Mouse (Mus musculus): ENCODE results near the gene Zfp248. TPM values are rescaled to one million over a fixed set of nuclear protein-coding genes. Genes with fewer than 3 reads are reported as not detected.

Zfp248 gene
- total and polyA plus RNA-seq, 3 experiments, result 2.8 to 3.0 TPM; not detected in 1

- Histone ChIP-seq H3K27me3 (ENCODE audit: control insufficient read depth in 1 of 2, insufficient read depth in 2 of 2, low read length in 2 of 2) (no peaks in the 10 kb centered on the region), H3K9ac (ENCODE audit: control insufficient read depth, low read depth, low read length, poor library complexity, severe bottlenecking) (no peak overlapping the region), H3K4me1 (ENCODE audit: control insufficient read depth in 1 of 2, insufficient read depth in 2 of 2, low read length in 2 of 2) (peaks cover 0 to 16% of the 10 kb centered on the region in 2 experiments; a peak in 3 of 4 replicates), H3K36me3 (ENCODE audit: control insufficient read depth in 1 of 2, insufficient read depth in 2 of 2, low read length in 2 of 2) (peaks cover 7 to 15% of the 10 kb centered on the region in 2 experiments; a peak in 3 of 4 replicates), H3K79me2 (ENCODE audit: control insufficient read depth, insufficient read depth, low read length, poor library complexity) (no peaks in the 10 kb centered on the region), H3K9me3 (replicated peaks; ENCODE audit: insufficient read depth, low read length) (no peaks in the 10 kb centered on the region), H3K4me3 (ENCODE audit: control insufficient read depth in 1 of 2, insufficient read depth in 1 of 2, low read depth in 2 of 2, low read length in 2 of 2) (no peak overlapping the region), H3K27ac (ENCODE audit: control insufficient read depth, low read depth, low read length) (peak overlapping the region; percentile 75)
- TF ChIP-seq MXI1 (IDR thresholded peaks at IDR 0.05; ENCODE audit: low read depth, low read length) (no peak), EP300 (IDR thresholded peaks at IDR 0.05; ENCODE audit: low read depth in 1 of 2, low read length in 2 of 2) (peak; percentile 75 to 81), SIN3A (IDR thresholded peaks at IDR 0.05; ENCODE audit: low read length) (no peak), ETS1 (IDR thresholded peaks at IDR 0.05; ENCODE audit: low read depth, low read length) (peak; percentile 42; the same call in 1 of the 2 replicates), GATA1 (IDR thresholded peaks at IDR 0.05; ENCODE audit: low read depth, low read length) (peak; percentile 85), MEF2A (IDR thresholded peaks at IDR 0.05; ENCODE audit: extremely low read depth, insufficient replicate concordance, low read depth, low read length, poor library complexity, severe bottlenecking) (no peak), POLR2AphosphoS2 (IDR thresholded peaks at IDR 0.05; ENCODE audit: low read length) (0 out of 2 replicates have a peak, but pooled peaks have one; percentile 2), TCF12 (IDR thresholded peaks at IDR 0.05; ENCODE audit: low read depth, low read length) (peak; percentile 33; the same call in 1 of the 2 replicates), RCOR1 (IDR thresholded peaks at IDR 0.05; ENCODE audit: low read depth, low read length) (peak; percentile 61), TAL1 (IDR thresholded peaks at IDR 0.05; ENCODE audit: low read length) (peak; percentile 26; the same call in 1 of the 2 replicates), ELF1 (IDR thresholded peaks at IDR 0.05; ENCODE audit: low read depth, low read length) (peak; percentile 27; the same call in 1 of the 2 replicates)
- peak; percentile 73 for DNase-seq (ENCODE audit: low read depth, low spot score)
Measured at GRCm38 (mm10) chr6:118380630-118381029, 74.7 kb downstream of the Zfp248 start.

GRCm38 (mm10) chr6:118379451-118380167 lies 75.7 kb downstream of the Zfp248 start:
- DNase-seq (ENCODE audit: low read depth, low spot score), result peak; percentile 76
- H3K27me3 ChIP-seq (ENCODE audit: control insufficient read depth in 1 of 2, insufficient read depth in 2 of 2, low read length in 2 of 2), result no peaks in the 10 kb centered on the region
- H3K9ac ChIP-seq (ENCODE audit: control insufficient read depth, low read depth, low read length, poor library complexity, severe bottlenecking), result no peak overlapping the region
- H3K4me3 ChIP-seq (ENCODE audit: control insufficient read depth in 1 of 2, insufficient read depth in 1 of 2, low read depth in 2 of 2, low read length in 2 of 2), result no peak overlapping the region
- peaks cover 0 to 16% of the 10 kb centered on the region in 2 experiments; a peak in 3 of 4 replicates for H3K4me1 ChIP-seq (ENCODE audit: control insufficient read depth in 1 of 2, insufficient read depth in 2 of 2, low read length in 2 of 2)
- peaks cover 5 to 15% of the 10 kb centered on the region in 2 experiments; a peak in 3 of 4 replicates for H3K36me3 ChIP-seq (ENCODE audit: control insufficient read depth in 1 of 2, insufficient read depth in 2 of 2, low read length in 2 of 2)
- H3K9me3 ChIP-seq (replicated peaks; ENCODE audit: insufficient read depth, low read length), result no peaks in the 10 kb centered on the region
- no peak for TF ChIP-seq JUND (IDR thresholded peaks at IDR 0.05; ENCODE audit: low read depth, low read length)
- peak; percentile 81 for TF ChIP-seq RAD21 (IDR thresholded peaks at IDR 0.05; ENCODE audit: low read depth, low read length)
- peak; percentile 90 to 97 (median 90) for TF ChIP-seq CTCF (IDR thresholded peaks at IDR 0.05 in 2 of 3, conservative IDR thresholded peaks at IDR 0.05 in 1 of 3; ENCODE audit: control insufficient read depth in 1 of 3, insufficient read depth in 1 of 3, low read depth in 2 of 3, low read length in 3 of 3, poor library complexity in 1 of 3, severe bottlenecking in 1 of 3)
- TF ChIP-seq ZC3H11A (IDR thresholded peaks at IDR 0.05; ENCODE audit: low read depth, low read length), result peak; percentile 46; the same call in 1 of the 2 replicates
- no peak for TF ChIP-seq KAT2A (conservative IDR thresholded peaks at IDR 0.05; ENCODE audit: low read depth, low read length)
- no peak for TF ChIP-seq MYB (IDR thresholded peaks at IDR 0.05; ENCODE audit: low read depth, low read length)
- no peak for TF ChIP-seq EP300 (IDR thresholded peaks at IDR 0.05; ENCODE audit: low read depth in 1 of 2, low read length in 2 of 2)
- TF ChIP-seq SIN3A (IDR thresholded peaks at IDR 0.05; ENCODE audit: low read length), result no peak
- peak; percentile 71 for TF ChIP-seq SMC3 (IDR thresholded peaks at IDR 0.05; ENCODE audit: low read depth, low read length)
- no peaks in the 10 kb centered on the region for H3K79me2 ChIP-seq (ENCODE audit: control insufficient read depth, insufficient read depth, low read length, poor library complexity)
- H3K27ac ChIP-seq (ENCODE audit: control insufficient read depth, low read depth, low read length), result no peak overlapping the region
